Mouse (Mus musculus): Measurements from ENCODE around the gene Lrfn2.

The Lrfn2 gene

GRCm38 (mm10) chr17:48963740-48964139 is 31.6 kb downstream of the Lrfn2 start:
- no peak for DNase-seq (ENCODE audit: low spot score in 2 of 2)

- DNase-seq (ENCODE audit: low spot score in 2 of 2), result no peak
Observed at GRCm38 (mm10) chr17:48968304-48968703, 36.1 kb downstream of the Lrfn2 start.

GRCm38 (mm10) chr17:48971296-48971695 is 39.1 kb downstream of the Lrfn2 start:
- no peak for DNase-seq (ENCODE audit: low spot score in 2 of 2)

GRCm38 (mm10) chr17:48972866-48973265 is 40.7 kb downstream of the Lrfn2 start:
- DNase-seq (ENCODE audit: low spot score in 2 of 2), result no peak

- no peak for DNase-seq (ENCODE audit: low spot score in 2 of 2)
Observed at GRCm38 (mm10) chr17:48973394-48973793, 41.2 kb downstream of the Lrfn2 start.

- no peak for DNase-seq (ENCODE audit: low spot score in 2 of 2)
Observed at GRCm38 (mm10) chr17:48975055-48975454, 42.9 kb downstream of the Lrfn2 start.

GRCm38 (mm10) chr17:48976611-48977022 is 44.4 kb downstream of the Lrfn2 start:
- DNase-seq (ENCODE audit: low spot score in 2 of 2), result no peak

GRCm38 (mm10) chr17:48995256-48995993 is 63.2 kb downstream of the Lrfn2 start:
- no peak for DNase-seq (ENCODE audit: low spot score in 2 of 2)

- DNase-seq (ENCODE audit: low spot score in 2 of 2), result no peak
Observed at GRCm38 (mm10) chr17:48999463-49000227, 67.5 kb downstream of the Lrfn2 start.

GRCm38 (mm10) chr17:49009384-49010073 is 77.3 kb downstream of the Lrfn2 start:
- no peak for DNase-seq (ENCODE audit: low spot score in 2 of 2)

GRCm38 (mm10) chr17:49013876-49014600 is 81.9 kb downstream of the Lrfn2 start:
- DNase-seq (ENCODE audit: low spot score in 2 of 2), result no peak

- no peak for DNase-seq (ENCODE audit: low spot score in 2 of 2)
Observed at GRCm38 (mm10) chr17:49015368-49015767, 83.2 kb downstream of the Lrfn2 start.

GRCm38 (mm10) chr17:49016229-49016628 is 84.0 kb downstream of the Lrfn2 start:
- no peak for DNase-seq (ENCODE audit: low spot score in 2 of 2)

GRCm38 (mm10) chr17:49017438-49018415 is 85.5 kb downstream of the Lrfn2 start:
- DNase-seq (ENCODE audit: low spot score in 2 of 2), result no peak

- no peak for DNase-seq (ENCODE audit: low spot score in 2 of 2)
Observed at GRCm38 (mm10) chr17:49018774-49019488, 86.8 kb downstream of the Lrfn2 start.

GRCm38 (mm10) chr17:49029556-49030268 is 97.5 kb downstream of the Lrfn2 start:
- peak; percentile 36 to 69 for DNase-seq (ENCODE audit: low spot score in 2 of 2)

- no peak for DNase-seq (ENCODE audit: low spot score in 2 of 2)
Observed at GRCm38 (mm10) chr17:49030269-49030615, 98.1 kb downstream of the Lrfn2 start.

GRCm38 (mm10) chr17:49030841-49031240 is 98.7 kb downstream of the Lrfn2 start:
- no peak for DNase-seq (ENCODE audit: low spot score in 2 of 2)

- peak; percentile 59 to 64 for DNase-seq (ENCODE audit: low spot score in 2 of 2)
Observed at GRCm38 (mm10) chr17:49031790-49032189, 99.6 kb downstream of the Lrfn2 start.
